ENCODE assay signal across 32 mouse cellular contexts in genomic region chr8:107108089-107108488, GRCm38 (mm10). TPM values are rescaled to one million over a fixed set of nuclear protein-coding genes. Genes with fewer than 3 reads are reported as not detected.
"Had no signal": no experiment of that assay in that cellular context is flagged by ENCODE, and none has a peak within 500 bp of the region (broad histone marks: within the 10 kb centered on the region; RNA-seq: fewer than 3 reads in every experiment).

No protein-coding gene starts in this region.

RNA-seq across cellular contexts. Expression of gene Tmed6, which starts 42.6 kb away (rescaled TPM):
- total RNA-seq: common myeloid progenitor, adult 5-6 weeks; forebrain, postnatal 0 days; gastrocnemius, adult 18-20 months; gastrocnemius, adult 2 months; gastrocnemius, adult 8-10 months; gastrocnemius, postnatal 10 days; gastrocnemius, postnatal 14 days; gastrocnemius, postnatal 25 days; gastrocnemius, postnatal 36 days; gastrocnemius, postnatal 4 days; granulocyte monocyte progenitor cell, adult 5-6 weeks; heart, adult 18-20 months; heart, adult 2 months; heart, adult 8-10 months had no signal
- polyA plus RNA-seq: cortical plate, adult 2 months; embryonic facial prominence, embryonic 10.5 days; embryonic facial prominence, embryonic 11.5 days; embryonic facial prominence, embryonic 12.5 days; embryonic facial prominence, embryonic 13.5 days; embryonic facial prominence, embryonic 14.5 days; embryonic facial prominence, embryonic 15.5 days; erythroblast, embryonic 14.5 days; forebrain, embryonic 10.5 days; forebrain, embryonic 11.5 days; forebrain, embryonic 12.5 days; forebrain, embryonic 13.5 days; forebrain, embryonic 14.5 days; forebrain, embryonic 15.5 days; forebrain, embryonic 16.5 days; forebrain, postnatal 0 days; frontal cortex, adult 2 months; heart, adult 2 months; heart, embryonic 11.5 days; heart, embryonic 12.5 days had no signal
